Mouse (Mus musculus) megakaryocyte-erythroid progenitor cell, adult 5-6 weeks (primary cell): ENCODE measurements around the gene Nedd8. TPM values are rescaled to one million over a fixed set of nuclear protein-coding genes. Genes with fewer than 3 reads are reported as not detected.
A peak's percentile ranks its signal among the peaks of the same experiment; 100 is the strongest.

ENCODE experiments used
- ATAC-seq: replicated peaks from 2 replicates; pipeline ENCODE4 v1.8.0; 2016; ENCODE audit warnings: mild to moderate bottlenecking, inconsistent platforms; ENCODE audit not compliant: severe bottlenecking, poor library complexity, low FRiP score, low TSS enrichment
- total RNA-seq, 2 experiments: library from RNA; stranded (forward) in 1 of 2; stranded (reverse) in 1 of 2; fragments of 200-1000, 215-1000 nt in 1 of 2; fragments of >200 nt in 1 of 2; fragmentation: Nextera tagmentation in 1 of 2; gene quantifications; 2 replicates each; pipeline ENCODE4 v1.2.3; 2014 to 2017

The Nedd8 gene
- total RNA-seq, 2 experiments from 2014 or later, result 374 to 455 TPM

DNA sequence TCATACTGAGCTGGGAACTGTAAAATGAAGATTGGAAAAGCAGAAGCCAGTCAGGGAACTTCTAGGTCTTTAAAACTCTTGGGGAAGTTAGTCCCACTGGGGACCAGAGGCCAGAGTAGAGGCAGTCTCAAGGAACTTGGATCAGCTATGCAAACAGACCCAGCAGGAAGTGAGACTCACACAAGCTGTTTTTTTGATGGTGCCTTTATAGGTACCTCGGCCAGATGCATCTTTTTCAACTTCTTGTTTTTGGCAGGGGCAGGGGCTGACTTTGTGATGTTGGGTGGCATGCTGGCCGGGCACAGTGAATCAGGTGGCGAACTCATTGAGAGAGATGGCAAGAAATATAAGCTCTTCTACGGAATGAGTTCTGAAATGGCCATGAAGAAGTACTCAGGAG is 5.7 kb upstream of the Nedd8 start:
- ATAC-seq, result no peak

DNA sequence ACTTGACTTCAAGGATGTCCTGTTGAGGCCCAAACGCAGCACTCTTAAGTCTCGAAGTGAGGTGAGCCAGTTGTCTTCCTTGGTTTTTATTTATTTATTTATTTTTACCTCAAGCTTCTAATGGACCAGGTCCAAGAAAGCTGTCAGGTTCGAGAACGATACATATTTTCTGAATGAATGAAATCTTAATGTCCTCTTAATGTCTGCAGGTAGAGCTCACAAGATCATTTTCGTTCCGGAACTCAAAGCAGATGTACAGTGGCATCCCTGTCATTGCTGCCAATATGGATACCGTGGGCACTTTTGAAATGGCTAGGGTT is 777 bp upstream of the Nedd8 start:
- ATAC-seq, result no peak

DNA sequence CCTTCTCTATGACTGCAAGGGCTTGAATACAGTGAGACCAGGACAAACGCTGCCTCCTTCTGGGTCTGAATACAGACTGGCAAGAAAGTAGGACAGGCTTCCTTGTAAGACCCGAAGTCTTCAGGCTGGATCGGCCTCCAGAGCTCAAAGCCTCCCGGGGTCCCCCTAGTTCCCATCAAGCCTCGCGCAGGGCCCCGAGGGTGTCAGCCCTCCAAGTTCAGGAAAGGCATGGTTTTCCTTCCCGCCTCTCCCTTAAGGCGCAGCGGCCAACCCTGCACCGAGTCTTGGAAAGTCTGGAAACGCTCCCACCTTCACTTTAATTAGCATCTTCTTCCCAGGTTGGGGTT is 465 bp downstream of the Nedd8 start:
- ATAC-seq, result peak; percentile 27

DNA sequence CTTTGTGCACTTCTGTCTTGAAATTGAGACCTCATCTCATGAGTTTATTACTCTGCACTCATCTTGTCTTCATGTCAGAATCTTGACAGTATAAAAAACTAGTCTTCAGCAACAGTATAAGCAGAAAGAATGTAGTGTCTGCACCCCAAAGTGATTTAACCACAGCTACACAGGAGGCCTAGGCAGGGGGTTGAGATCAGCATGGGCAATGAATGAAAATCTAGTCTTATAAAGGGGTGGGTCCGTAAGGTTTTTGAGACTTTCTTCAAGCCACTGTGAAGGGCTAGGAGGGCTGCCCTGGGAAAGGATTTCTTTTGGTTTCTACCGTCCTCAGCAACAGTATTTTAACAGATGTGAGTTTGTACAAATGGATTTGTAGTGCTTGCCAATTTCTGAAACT is 11.3 kb downstream of the Nedd8 start:
- ATAC-seq, result no peak

DNA sequence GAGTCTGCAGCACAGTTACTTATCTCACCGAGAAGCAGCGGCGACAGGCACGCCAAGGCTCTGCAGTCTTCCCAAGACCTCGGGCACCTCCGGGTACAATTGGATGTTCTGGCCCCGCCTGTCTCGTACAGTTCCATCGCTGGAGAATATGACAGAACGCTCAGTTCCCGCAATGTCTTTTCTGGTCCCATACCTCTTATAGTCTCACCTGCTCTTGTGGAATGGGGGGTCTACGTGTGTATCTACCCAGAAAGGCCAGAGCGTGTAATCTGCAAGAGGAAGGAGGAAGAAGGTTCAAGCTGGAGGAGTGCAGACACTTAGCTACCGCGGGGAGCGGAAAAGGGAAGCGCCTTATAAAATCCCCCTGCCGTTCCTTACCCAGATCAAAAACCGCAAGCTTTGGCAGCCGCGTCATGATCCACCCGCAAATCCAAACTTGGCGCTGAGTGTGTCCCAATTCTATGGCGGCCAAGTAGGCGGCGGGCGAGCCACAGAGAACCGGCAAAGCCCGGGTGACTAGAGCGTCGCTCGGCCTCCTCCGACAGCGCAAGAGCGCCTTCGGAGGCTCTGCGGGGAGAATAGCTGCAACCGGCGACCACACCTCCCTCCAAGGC is 11.9 kb downstream of the Nedd8 start, which contains the start of gene Mdp1:
Gene Mdp1, minus strand, starts transcription at position 549 of the 614 bp plus-strand sequence.
- ATAC-seq, result peak; percentile 99

DNA sequence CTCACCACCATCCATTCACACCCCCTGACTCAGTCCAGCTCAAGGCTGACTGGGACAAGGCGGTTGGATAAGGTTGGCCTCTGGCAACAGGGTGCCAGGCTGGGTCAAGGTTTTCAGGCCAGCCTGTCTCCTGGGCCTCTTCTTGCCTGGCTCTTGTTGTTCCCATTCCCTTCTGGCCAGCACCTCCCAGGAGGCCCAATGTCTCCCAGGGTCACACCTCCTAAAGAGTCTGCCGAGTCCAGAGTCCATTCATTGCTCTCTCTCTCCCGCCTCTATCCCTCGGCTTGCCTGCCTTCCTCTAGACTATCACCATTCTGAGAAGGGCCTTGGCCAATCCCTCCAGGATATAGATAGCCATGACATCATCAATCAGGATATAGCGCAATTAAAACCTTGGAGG is 13.9 kb downstream of the Nedd8 start:
- no peak for ATAC-seq

DNA sequence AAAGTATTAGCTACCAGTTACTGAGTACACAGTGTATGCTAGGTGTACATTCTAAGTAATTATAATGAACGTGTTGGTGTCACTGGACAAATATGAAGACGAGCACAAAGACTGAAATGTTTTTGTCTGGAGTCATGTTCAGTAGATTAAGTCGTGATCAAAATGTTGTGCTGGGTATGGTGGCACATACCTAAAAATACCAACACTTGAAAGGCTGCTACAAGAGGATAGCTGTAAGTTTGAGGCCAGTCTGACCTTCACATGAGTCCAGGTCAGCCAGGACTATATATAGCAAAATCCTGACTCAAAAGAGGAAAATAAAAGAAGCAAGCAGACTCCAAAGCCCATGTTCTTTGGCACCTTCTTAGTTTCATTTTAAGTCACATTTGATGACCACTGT is 15.0 kb downstream of the Nedd8 start:
- no peak for ATAC-seq

DNA sequence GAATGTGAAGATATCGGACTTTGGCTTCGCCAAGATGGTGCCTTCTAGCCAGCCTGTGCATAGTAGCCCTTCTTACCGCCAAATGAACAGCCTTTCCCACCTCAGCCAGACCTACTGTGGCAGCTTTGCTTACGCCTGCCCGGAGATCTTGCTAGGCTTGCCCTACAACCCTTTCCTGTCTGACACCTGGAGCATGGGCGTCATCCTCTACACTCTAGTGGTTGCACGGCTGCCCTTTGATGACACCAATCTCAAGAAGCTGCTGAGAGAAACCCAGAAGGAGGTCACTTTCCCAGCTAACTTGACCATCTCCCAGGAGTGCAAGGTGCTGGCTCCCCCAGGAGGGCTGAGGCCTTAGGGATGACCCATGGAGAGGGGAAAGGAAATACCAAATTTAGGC is 20.4 kb downstream of the Nedd8 start:
- ATAC-seq, result no peak

DNA sequence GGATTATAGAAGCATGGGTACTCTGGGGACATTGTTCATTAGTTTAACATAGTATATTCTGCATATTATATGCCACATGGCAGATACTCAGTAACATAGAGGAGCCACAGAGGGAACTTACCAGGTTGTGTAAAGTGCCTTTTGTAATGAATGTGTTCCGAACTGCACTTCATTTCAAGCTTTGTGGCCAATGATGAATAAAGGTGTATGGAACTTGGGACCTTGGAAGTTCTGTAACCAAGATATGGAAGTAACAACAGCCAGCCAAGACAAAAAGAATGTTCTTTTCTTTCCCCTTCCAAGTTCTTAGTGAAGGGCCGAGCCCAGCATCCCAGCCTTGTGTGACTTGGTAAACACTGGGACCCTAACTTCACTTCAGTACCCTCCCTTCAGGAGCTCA is 22.0 kb downstream of the Nedd8 start, which contains the start of gene Tssk4:
Gene Tssk4, plus strand, starts transcription at position 301 of the 400 bp plus-strand sequence.
- ATAC-seq, result no peak

DNA sequence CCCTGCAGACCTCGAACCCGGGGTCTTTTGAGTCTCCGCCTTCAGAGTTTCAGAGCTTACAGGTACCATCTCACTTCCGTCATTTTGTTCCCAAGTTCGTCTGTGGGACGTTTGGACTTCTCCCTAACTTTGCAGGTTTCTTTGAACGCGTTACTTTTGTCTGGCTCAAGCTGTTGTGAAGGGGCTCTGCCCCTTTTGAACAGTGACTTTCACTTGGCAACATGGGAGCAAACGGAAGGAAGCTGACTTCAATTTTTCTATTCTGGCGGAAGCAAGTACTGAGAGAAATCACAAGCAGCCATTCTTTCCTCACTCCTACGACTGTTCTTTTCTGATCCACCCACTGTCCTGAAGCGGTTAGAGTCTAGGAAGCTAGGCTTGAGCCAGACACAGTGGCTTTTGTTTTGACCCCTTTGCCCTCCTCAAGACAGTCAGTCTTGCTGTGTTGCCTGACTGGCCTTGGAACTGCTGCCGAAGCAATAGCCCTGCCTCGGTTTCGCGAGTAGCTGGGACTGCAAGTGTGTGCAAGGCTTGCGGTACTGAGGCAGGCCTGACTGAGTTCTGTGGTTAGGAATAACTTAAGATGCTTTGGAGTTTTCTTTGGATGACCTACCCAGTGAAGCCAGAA is 27.5 kb downstream of the Nedd8 start:
- ATAC-seq, result no peak

DNA sequence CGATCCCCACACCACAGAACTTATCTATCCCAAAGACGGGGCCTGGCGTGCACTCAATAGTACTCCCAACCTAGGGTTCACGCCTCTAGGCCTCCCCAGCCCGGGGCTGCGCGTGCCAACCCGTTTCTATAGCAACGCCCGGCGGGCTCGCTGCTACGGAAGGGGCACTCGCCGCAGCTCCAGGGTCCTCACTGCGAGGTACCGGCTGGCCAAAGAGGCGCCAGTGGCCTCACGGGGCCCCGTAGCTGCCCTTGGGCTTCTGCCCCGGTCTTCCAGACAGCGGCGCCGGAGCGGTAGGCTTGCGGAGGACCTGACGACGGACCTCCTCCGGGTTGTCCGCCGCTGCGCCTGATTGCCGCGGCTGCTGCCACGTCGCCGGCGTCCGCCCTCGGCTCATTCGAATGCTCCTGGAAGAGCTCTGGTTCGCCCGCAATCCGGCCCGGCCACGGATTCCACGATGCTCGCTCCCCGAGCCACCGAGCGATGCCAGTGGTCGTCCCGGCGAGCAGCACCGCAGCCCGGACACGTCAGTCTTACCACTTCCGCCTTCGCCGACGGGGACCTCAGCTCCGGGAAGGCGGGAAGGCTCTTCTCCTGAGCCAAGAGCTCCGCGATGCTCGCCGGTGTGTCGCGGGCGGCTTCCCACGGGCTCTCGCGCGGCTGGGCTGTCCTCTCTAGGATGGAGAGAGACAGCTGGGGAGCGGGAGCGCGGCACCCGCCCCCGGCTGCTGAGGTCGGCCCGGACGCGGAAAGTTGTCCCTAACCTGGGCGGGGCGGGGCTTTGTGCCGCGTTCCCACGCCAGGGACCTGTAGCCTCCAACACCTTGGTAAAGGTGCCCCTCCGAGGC is 28.6 kb downstream of the Nedd8 start, which contains the start of gene Tm9sf1:
Gene Tm9sf1, minus strand, starts transcription at position 747 of the 848 bp plus-strand sequence.
- ATAC-seq, result peak; percentile 70

DNA sequence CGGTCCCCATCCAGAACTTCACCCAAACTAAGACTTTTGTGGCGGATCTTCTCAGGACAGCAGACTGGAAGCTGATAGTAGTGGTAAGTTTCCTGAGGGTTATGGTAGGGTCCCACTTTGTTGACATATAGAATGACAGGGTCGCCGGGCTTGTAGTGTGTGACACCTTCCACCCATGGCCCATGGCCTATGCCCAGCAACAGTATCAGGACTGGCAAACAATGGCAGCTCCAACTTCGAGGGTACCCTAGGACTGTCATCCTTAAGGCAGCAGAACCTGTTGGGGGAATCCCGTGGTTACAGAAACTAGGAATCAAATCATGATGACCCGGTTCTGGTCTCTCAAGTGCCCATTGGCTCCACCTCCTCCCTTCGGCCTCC is 29.3 kb downstream of the Nedd8 start:
- ATAC-seq, result peak; percentile 26; the same call in 1 of the 2 replicates

DNA sequence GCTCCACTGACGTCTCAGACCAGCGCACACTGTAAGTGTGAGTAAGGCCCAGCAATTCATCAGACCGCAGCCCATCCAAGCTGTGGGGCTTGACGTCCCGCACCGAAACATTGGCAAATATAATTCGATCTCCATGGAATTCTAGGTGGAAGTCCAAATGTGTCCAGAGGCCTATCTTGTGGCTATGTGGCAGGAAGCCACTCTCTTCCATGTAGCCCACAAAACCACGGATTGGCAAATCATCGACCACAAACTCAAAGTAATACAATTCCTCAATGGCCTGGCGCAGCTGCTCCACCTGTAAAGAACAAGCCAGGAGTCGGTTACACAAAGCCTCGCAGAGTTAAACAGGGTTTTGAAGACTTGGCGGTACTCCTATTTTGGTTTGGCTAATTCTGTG is 30.6 kb downstream of the Nedd8 start:
- ATAC-seq, result no peak

DNA sequence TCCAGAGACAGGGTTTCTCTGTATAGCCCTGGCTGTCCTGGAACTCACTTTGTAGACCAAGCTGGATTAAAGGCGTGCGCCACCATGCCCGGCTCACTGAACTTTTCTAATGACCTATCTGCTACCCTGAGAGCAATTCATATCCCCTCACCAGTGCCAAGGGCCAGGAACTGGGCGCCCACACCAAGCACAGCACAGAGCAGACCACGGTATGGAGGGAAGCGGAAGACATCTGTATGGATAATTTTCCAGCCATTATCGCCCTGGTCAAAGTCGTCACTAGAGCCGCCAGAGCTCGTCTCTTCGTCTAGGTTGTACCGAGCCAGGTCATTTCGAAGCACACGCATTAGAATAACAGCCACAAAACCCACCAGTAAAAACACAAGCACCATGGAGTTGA is 31.1 kb downstream of the Nedd8 start:
- ATAC-seq, result no peak

DNA sequence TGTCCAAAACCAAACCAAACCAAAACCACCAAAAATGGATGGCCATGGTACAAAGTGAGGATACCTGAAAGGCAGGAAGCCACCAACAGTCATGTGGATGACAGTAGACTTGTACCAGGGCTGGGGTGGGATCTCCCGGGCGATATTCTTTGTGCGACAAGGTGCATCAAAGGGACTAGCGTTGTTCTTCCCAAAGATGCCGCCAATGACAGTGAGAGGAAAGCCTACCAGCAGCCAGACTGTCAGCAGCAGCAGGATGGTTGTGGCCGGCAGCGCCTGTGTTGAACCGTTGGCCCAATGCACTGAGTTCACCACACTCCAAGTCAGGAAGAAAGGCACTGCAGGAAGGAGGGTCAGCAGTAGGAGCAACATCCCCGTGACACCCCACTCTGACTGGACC is 34.1 kb downstream of the Nedd8 start, which contains the start of gene Gm49378:
Gene Gm49378, minus strand, starts transcription at position 101 of the 400 bp plus-strand sequence.
- no peak for ATAC-seq

DNA sequence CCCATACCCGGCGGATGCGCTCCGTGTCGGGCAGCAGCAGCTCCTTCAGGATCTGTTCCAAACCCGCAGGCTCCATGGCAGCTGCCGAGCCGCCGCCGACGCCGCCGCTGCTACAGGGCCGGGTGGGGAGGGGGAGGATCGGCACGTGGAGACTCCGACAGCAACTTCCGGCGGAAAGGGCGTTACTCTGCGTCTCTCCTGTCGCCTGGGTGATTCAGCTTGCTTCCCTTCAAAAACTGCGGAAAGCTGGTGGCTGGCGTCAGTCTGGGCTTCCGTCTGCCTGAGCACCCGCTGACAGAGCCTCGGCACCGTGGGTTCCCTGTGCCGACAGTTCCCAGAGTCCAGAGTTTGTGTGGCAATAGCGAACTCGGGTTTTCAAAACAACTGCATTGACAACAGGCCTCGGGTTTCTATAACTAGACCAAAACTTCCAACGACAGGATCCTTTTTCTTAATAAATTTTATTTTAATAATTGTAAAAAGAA is 36.4 kb downstream of the Nedd8 start, which contains the start of gene Ipo4:
Gene Ipo4, minus strand, starts transcription at position 435 of the 485 bp plus-strand sequence.
- peak; percentile 94 for ATAC-seq

DNA sequence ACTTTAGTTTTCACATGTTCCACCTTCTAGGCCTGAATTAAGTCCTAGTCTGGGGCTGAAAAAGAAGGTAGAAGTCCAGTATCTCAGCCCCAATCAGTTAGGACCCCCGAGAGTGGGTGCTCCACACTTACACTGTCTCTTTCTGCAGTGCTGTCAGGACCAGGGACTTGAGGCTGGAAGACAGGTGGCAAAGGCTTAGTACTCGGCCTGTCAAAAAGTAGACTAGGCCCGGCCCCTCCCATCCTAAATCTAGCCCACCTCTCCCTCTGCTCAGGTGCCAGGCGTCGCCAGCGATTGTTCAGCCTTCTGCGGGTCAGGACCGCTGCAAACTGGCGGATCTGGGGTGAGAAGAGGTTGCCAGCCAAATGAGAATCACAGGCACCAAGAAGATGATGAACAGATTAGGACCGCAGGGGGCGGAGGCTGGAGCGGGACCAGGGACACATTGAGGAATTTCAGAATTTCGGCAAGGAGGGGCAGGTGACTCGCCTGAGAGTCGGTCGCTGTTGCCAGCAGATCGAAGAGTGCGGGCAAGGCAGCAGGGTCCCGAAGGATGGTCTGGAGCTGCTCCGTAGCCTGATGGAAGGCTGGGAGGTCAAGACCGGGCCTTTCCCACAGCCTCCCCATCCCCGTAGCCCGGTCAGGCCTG is 36.9 kb downstream of the Nedd8 start:
- ATAC-seq, result peak; percentile 43

DNA sequence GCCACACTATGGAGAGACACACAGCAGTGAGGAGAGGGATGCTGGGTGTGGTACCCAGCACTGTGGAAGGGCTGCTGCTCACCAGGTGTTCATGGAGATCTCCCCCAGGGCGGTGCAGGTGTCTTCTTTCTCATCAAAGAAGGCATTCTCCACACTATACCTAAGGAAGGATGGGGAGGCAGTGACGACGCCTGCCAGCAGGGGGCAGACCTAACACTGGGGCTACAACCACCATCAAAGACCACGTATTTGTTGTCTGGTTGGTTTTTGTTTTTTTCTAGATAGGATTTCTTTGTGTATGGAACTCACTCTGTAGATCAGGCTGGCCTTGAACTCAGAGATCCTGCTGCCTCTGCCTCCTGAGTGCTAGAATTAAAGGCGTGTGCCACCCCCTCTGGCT is 42.6 kb downstream of the Nedd8 start:
- ATAC-seq, result peak; percentile 68

DNA sequence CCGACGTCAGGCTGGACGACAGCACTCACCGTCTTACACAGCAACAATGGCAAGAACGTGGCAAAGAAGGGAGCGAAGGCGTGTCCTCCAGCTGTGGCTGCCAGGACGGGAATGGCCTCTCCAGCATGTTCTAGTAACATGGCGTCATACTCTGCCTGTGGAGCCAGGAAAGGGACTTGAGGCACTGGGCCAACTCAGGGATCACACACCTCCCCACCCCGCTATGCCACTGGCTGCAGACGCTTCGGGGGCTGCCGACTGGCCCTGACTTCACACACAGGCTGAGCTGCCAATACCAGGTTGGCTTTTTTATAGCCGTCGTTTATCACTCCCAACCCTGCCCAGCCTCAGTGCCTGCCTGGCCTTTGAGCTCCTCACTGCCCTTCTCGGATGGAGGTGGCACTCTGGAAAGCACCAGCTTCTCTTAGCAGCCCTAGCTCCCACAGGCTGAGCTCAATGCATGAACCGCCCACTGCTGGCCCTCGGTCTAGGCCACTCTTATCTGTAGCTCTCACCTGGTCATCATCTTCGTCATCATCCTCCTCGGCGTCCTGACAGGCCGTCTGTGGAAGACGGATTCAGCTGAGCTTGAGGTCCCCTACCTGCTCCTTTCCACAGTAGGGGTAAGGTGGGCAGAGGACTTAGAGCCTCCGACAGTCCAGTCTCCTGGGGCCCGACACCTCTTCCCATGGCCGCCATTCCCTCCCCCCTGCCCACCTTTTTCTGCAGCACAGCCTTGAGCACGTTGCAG is 43.7 kb downstream of the Nedd8 start:
- ATAC-seq, result no peak
